Mouse (Mus musculus): ENCODE results near the gene Zfp113. TPM values are rescaled to one million over a fixed set of nuclear protein-coding genes. Genes with fewer than 3 reads are reported as not detected.

Gene Zfp113
- polyA plus RNA-seq, 1 experiment from 2014 or later, result 46.3 TPM

- Histone ChIP-seq H3K36me3 (peaks cover 61% of the 10 kb centered on the region), H3K9me3 (no peaks in the 10 kb centered on the region), H3K4me1 (peaks cover 23% of the 10 kb centered on the region), H3K27me3 (no peaks in the 10 kb centered on the region), H3K4me3 (peak overlapping the region; percentile 80), H3K9ac (replicated peaks) (peak overlapping the region; percentile 80), H3K27ac (replicated peaks) (peak overlapping the region; percentile 92), H3K4me2 (replicated peaks) (peak overlapping the region; percentile 90)
- ATAC-seq (ENCODE audit: low FRiP score, low read depth), result peak; percentile 89
- WGBS, result under 1% methylated on average over 47 of the region's 47 CpGs
Measured at GRCm38 (mm10) chr5:138170936-138171561, 15.5 kb upstream of the Zfp113 start.

- H3K36me3 ChIP-seq, result peaks cover 75% of the 10 kb centered on the region
- H3K4me1 ChIP-seq, result peaks cover 24% of the 10 kb centered on the region
- H3K27ac ChIP-seq (replicated peaks), result no peak overlapping the region
- H3K9me3 ChIP-seq, result no peaks in the 10 kb centered on the region
- WGBS, result 87% methylated on average over 8 of the region's 8 CpGs
- H3K9ac ChIP-seq (replicated peaks), result no peak overlapping the region
- H3K4me2 ChIP-seq (replicated peaks), result no peak overlapping the region
- H3K4me3 ChIP-seq, result no peak overlapping the region
- ATAC-seq (ENCODE audit: low FRiP score, low read depth), result no peak
- H3K27me3 ChIP-seq, result no peaks in the 10 kb centered on the region
Measured at GRCm38 (mm10) chr5:138165594-138165993, 10.1 kb upstream of the Zfp113 start.

GRCm38 (mm10) chr5:138163610-138164009 lies 8.1 kb upstream of the Zfp113 start:
- ATAC-seq (ENCODE audit: low FRiP score, low read depth), result no peak
- Histone ChIP-seq H3K9ac (replicated peaks) (no peak overlapping the region), H3K27ac (replicated peaks) (no peak overlapping the region; the same call in 1 of the 2 replicates), H3K4me1 (peaks cover 15% of the 10 kb centered on the region), H3K36me3 (peaks cover 63% of the 10 kb centered on the region), H3K27me3 (no peaks in the 10 kb centered on the region), H3K4me3 (no peak overlapping the region), H3K4me2 (replicated peaks) (no peak overlapping the region), H3K9me3 (no peaks in the 10 kb centered on the region)
- WGBS, result 62% methylated on average over 10 of the region's 10 CpGs

DNA sequence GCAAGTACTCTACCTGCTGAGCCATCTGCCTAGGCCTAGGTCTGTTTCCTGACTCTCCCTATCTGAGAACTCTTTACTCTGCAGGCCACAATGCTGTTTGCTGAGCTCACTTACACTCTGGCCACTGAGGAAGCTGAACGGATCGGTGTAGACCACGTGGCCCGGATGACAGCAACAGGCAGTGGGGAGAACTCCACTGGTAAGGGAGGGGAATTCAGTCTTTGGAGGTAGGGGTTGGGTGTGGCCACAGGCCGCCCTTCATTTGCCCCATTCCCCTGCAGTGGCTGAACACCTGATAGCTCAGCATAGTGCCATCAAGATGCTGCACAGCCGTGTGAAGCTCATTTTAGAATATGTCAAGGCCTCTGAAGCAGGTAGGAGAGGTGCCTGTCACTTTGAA lies 7.5 kb upstream of the Zfp113 start:
- ATAC-seq (ENCODE audit: low FRiP score, low read depth), result no peak
- Histone ChIP-seq H3K9me3 (no peaks in the 10 kb centered on the region), H3K27me3 (no peaks in the 10 kb centered on the region), H3K27ac (replicated peaks) (no peak overlapping the region), H3K4me2 (replicated peaks) (no peak overlapping the region), H3K4me1 (peaks cover 15% of the 10 kb centered on the region), H3K9ac (replicated peaks) (no peak overlapping the region), H3K4me3 (no peak overlapping the region), H3K36me3 (peaks cover 57% of the 10 kb centered on the region)
- 88% methylated on average over 6 of the region's 6 CpGs for WGBS

DNA sequence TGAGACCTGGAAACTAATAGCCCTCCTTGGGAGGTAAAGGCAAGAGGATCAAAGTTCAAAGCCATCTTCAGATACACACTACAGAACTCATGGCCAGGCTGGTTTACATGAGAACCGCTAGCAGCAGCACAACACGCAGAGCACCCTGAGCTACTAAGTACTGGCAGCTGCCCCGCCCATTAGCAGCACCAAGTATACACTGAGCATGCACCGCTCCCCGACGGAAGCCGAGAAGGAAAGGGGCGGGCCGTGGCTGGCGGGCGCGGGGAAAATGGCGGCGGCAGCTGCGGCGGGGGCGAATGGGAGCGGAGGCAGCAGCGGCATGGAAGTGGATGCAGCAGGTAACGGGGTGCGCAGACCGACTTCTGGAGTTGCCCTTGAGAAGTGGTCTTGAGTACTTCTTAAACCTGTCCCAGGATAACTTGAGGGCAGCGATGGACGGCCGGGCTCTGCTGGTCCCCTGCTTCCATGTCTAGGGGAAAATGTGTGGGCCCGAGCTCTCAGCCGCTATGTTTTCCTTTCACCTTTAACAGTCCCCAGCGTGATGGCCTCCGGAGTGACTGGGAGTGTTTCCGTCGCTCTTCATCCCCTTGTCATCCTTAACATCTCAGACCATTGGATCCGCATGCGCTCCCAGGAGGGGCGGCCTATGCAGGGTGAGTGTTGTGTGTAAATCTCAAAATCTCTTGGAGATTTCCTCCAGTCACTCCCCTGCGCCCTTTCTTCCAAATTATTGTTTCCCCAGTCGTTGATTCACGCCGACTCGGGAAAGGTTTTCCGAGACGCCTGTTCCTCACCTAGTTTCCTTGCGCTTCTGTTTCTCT lies 5.5 kb upstream of the Zfp113 start, which contains the start of gene Cops6:
Gene Cops6, plus strand, starts transcription at position 230 of the 824 bp plus-strand sequence.
- under 1% methylated on average over 42 of the region's 42 CpGs for WGBS

GRCm38 (mm10) chr5:138160224-138160762 lies 4.7 kb upstream of the Zfp113 start:
- Histone ChIP-seq H3K9ac (replicated peaks) (peak overlapping the region; percentile 32; the same call in 1 of the 2 replicates), H3K27ac (replicated peaks) (peak overlapping the region; percentile 57; the same call in 1 of the 2 replicates), H3K4me1 (peaks cover 12% of the 10 kb centered on the region), H3K4me3 (peak overlapping the region; percentile 69), H3K36me3 (peaks cover 30% of the 10 kb centered on the region), H3K4me2 (replicated peaks) (peak overlapping the region; percentile 56), H3K9me3 (no peaks in the 10 kb centered on the region), H3K27me3 (no peaks in the 10 kb centered on the region)
- ATAC-seq (ENCODE audit: low FRiP score, low read depth), result peak; percentile 12
- WGBS, result 69% methylated on average over 7 of the region's 7 CpGs

More for the DNA sequence above, 5.5 kb upstream of the Zfp113 start, which contains the start of gene Cops6:
- Histone ChIP-seq H3K27ac (replicated peaks) (peak within 1 kb of the TSS; percentile 57), H3K4me2 (replicated peaks) (peak within 1 kb of the TSS; percentile 56), H3K4me3 (peak within 1 kb of the TSS; percentile 69), H3K4me1 (peaks cover 12% of the 10 kb centered on the region), H3K9me3 (no peaks in the 10 kb centered on the region), H3K9ac (replicated peaks) (peak within 1 kb of the TSS; percentile 65), H3K27me3 (no peaks in the 10 kb centered on the region), H3K36me3 (peaks cover 37% of the 10 kb centered on the region)
- ATAC-seq (ENCODE audit: low FRiP score, low read depth), result peak; percentile 95

DNA sequence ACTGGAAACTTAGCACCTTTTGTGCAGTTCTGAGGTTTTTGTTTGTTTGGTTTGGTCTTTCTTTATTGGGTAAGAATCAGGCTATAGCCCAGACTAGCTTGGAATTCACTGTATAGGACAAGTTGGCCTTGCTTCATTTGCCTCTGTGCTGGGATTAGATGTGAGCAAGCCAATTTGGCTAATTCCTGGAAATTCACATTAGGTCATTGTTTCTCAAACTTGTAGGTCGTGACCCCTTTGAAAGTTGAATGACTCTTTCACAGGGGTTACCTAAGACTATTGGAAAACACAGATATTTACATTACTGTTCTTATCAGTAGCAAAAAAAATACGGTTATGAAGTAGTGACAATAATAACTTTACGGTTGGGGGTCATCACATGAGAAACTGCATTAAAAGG lies 1.2 kb downstream of the Zfp113 start:
- Histone ChIP-seq H3K27me3 (no peaks in the 10 kb centered on the region), H3K9ac (replicated peaks) (peak overlapping the region; percentile 81), H3K27ac (replicated peaks) (no peak overlapping the region), H3K4me3 (peak overlapping the region; percentile 69), H3K9me3 (no peaks in the 10 kb centered on the region), H3K36me3 (peaks cover 28% of the 10 kb centered on the region), H3K4me1 (peaks cover 9% of the 10 kb centered on the region), H3K4me2 (replicated peaks) (peak overlapping the region; percentile 71)
- WGBS, result 91% methylated on average over 3 of the region's 3 CpGs
- ATAC-seq (ENCODE audit: low FRiP score, low read depth), result no peak

GRCm38 (mm10) chr5:138138585-138138984 lies 17.0 kb downstream of the Zfp113 start:
- Histone ChIP-seq H3K4me2 (replicated peaks) (no peak overlapping the region), H3K9ac (replicated peaks) (no peak overlapping the region), H3K4me3 (no peak overlapping the region), H3K4me1 (no peaks in the 10 kb centered on the region), H3K27ac (replicated peaks) (no peak overlapping the region), H3K36me3 (peaks cover 41% of the 10 kb centered on the region), H3K9me3 (no peaks in the 10 kb centered on the region), H3K27me3 (no peaks in the 10 kb centered on the region)
- WGBS, result 82% methylated on average over 4 of the region's 4 CpGs
- ATAC-seq (ENCODE audit: low FRiP score, low read depth), result no peak

DNA sequence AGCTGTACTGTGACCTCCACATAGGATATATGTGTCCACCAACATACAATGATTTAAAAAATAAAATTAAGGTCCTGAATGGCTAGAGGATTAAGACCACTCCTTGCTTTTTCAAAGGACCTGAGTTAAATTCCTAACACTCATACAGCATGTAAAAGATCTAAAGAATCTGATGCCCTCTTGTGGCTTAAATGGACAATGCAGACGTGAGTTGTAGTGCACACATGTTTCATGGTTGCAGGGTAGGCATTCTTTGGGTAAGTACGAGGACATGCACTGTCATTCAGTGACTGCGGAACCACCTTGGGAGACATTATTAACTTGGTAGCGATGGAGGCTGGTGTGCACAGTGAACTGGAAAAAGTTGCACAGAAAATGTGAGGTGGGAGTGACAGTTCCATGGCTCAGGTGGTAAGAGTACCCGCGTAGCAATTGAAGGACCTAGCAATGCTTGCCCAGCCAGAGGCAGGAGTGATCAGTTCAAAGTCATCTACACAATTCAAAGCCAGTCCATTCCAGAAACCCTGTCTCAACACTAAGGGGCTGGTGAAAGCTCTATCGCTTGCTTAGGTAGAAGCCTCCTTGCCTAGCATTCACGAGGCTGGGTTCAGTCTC lies 17.5 kb downstream of the Zfp113 start:
- H3K4me3 ChIP-seq, result no peak overlapping the region
- H3K9ac ChIP-seq (replicated peaks), result no peak overlapping the region
- no peak overlapping the region for H3K4me2 ChIP-seq (replicated peaks)
- H3K36me3 ChIP-seq, result peaks cover 41% of the 10 kb centered on the region
- 65% methylated on average over 8 of the region's 8 CpGs for WGBS
- H3K27ac ChIP-seq (replicated peaks), result no peak overlapping the region
- H3K9me3 ChIP-seq, result no peaks in the 10 kb centered on the region
- no peaks in the 10 kb centered on the region for H3K4me1 ChIP-seq
- 0 out of 2 replicates have a peak, but pooled peaks have one; percentile 30 for ATAC-seq (ENCODE audit: low FRiP score, low read depth)
- H3K27me3 ChIP-seq, result no peaks in the 10 kb centered on the region

- Histone ChIP-seq H3K4me1 (no peaks in the 10 kb centered on the region), H3K4me2 (replicated peaks) (no peak overlapping the region), H3K36me3 (peaks cover 46% of the 10 kb centered on the region), H3K27ac (replicated peaks) (no peak overlapping the region), H3K4me3 (no peak overlapping the region), H3K9ac (replicated peaks) (no peak overlapping the region), H3K27me3 (no peaks in the 10 kb centered on the region), H3K9me3 (no peaks in the 10 kb centered on the region)
- WGBS, result 92% methylated on average over 4 of the region's 4 CpGs
- ATAC-seq (ENCODE audit: low FRiP score, low read depth), result no peak
Measured at GRCm38 (mm10) chr5:138137257-138137656, 18.3 kb downstream of the Zfp113 start.

DNA sequence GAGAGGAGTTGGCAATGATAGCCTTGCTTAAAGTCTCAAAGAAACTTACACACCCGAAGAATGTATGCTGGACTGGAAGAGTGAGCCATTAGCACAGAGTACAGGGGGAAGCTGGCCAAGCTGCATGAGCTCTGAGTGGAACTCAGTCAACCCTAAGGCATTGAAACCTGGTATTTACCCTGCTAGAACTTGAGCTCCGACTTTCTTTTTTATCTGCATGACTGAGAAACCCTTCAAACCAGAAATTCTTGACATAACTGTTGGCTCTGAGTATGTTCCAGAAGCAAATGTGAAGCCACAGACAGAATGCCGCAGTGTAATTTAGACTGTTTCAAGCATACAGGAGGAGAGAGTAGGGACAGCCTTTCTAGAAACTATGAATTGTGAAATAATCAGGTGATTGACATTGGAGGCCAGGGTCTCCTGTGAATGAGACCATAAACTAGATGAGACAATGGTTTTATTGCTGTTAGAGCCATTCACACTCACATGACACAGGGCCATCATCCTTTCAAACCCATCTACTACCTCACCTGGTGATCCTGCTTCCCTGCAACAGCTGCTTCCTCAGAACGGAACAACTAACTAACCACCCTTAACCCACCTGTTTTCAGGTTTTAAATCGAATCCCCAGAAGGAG lies 23.0 kb downstream of the Zfp113 start:
- Histone ChIP-seq H3K9ac (replicated peaks) (no peak overlapping the region), H3K36me3 (peaks cover 83% of the 10 kb centered on the region), H3K27ac (replicated peaks) (no peak overlapping the region), H3K27me3 (no peaks in the 10 kb centered on the region), H3K9me3 (no peaks in the 10 kb centered on the region), H3K4me1 (no peaks in the 10 kb centered on the region), H3K4me3 (no peak overlapping the region), H3K4me2 (replicated peaks) (no peak overlapping the region)
- ATAC-seq (ENCODE audit: low FRiP score, low read depth), result no peak
- WGBS, result 94% methylated on average over 5 of the region's 5 CpGs
